Mouse (Mus musculus): ENCODE measurements around the gene Map3k12. TPM values are rescaled to one million over a fixed set of nuclear protein-coding genes. Genes with fewer than 3 reads are reported as not detected.

The Map3k12 gene
- total RNA-seq, 2 experiments from 2014 or later = 5.8 to 7.6 TPM

GRCm38 (mm10) chr15:102520416-102520815 lies 3.6 kb upstream of the Map3k12 start:
- no peak for DNase-seq (ENCODE audit: low spot score in 2 of 2)

- DNase-seq (ENCODE audit: low spot score in 2 of 2) = no peak
Measured at GRCm38 (mm10) chr15:102519211-102520141, 2.6 kb upstream of the Map3k12 start.

- DNase-seq (ENCODE audit: low spot score in 2 of 2) = no peak
Measured at GRCm38 (mm10) chr15:102518859-102519201, 2.0 kb upstream of the Map3k12 start.

GRCm38 (mm10) chr15:102517976-102518858 lies 1.4 kb upstream of the Map3k12 start, which contains the start of gene Tarbp2:
Tarbp2 (plus strand) TSS chr15:102518192.
- DNase-seq (ENCODE audit: low spot score in 2 of 2) = peak; percentile 96

- no peak for DNase-seq (ENCODE audit: low spot score in 2 of 2)
Measured at GRCm38 (mm10) chr15:102517631-102517975, 739 bp upstream of the Map3k12 start.

- no peak for DNase-seq (ENCODE audit: low spot score in 2 of 2)
Measured at GRCm38 (mm10) chr15:102516293-102516692, 571 bp downstream of the Map3k12 start.

- DNase-seq (ENCODE audit: low spot score in 2 of 2) = no peak
Measured at GRCm38 (mm10) chr15:102515791-102516190, 1.1 kb downstream of the Map3k12 start.

- DNase-seq (ENCODE audit: low spot score in 2 of 2) = no peak
Measured at GRCm38 (mm10) chr15:102515261-102515660, 1.6 kb downstream of the Map3k12 start.

GRCm38 (mm10) chr15:102513004-102513403 lies 3.9 kb downstream of the Map3k12 start:
- DNase-seq (ENCODE audit: low spot score in 2 of 2) = no peak

- no peak for DNase-seq (ENCODE audit: low spot score in 2 of 2)
Measured at GRCm38 (mm10) chr15:102512471-102512870, 4.4 kb downstream of the Map3k12 start.

GRCm38 (mm10) chr15:102512010-102512409 lies 4.9 kb downstream of the Map3k12 start:
- DNase-seq (ENCODE audit: low spot score in 2 of 2) = no peak

- DNase-seq (ENCODE audit: low spot score in 2 of 2) = no peak
Measured at GRCm38 (mm10) chr15:102511285-102511833, 5.5 kb downstream of the Map3k12 start.

GRCm38 (mm10) chr15:102510590-102511284 lies 6.1 kb downstream of the Map3k12 start:
- peak; percentile 79 for DNase-seq (ENCODE audit: low spot score in 2 of 2)

GRCm38 (mm10) chr15:102510110-102510509 lies 6.8 kb downstream of the Map3k12 start:
- DNase-seq (ENCODE audit: low spot score in 2 of 2) = no peak

- no peak for DNase-seq (ENCODE audit: low spot score in 2 of 2)
Measured at GRCm38 (mm10) chr15:102508336-102508735, 8.5 kb downstream of the Map3k12 start.

GRCm38 (mm10) chr15:102507561-102507960 lies 9.3 kb downstream of the Map3k12 start:
- DNase-seq (ENCODE audit: low spot score in 2 of 2) = no peak

GRCm38 (mm10) chr15:102506864-102507263 lies 10.0 kb downstream of the Map3k12 start:
- DNase-seq (ENCODE audit: low spot score in 2 of 2) = no peak

- DNase-seq (ENCODE audit: low spot score in 2 of 2) = no peak
Measured at GRCm38 (mm10) chr15:102506464-102506830, 10.4 kb downstream of the Map3k12 start.

- no peak for DNase-seq (ENCODE audit: low spot score in 2 of 2)
Measured at GRCm38 (mm10) chr15:102505770-102506463, 10.9 kb downstream of the Map3k12 start.

GRCm38 (mm10) chr15:102505073-102505769 lies 11.6 kb downstream of the Map3k12 start:
- no peak for DNase-seq (ENCODE audit: low spot score in 2 of 2)
